Mouse (Mus musculus): ENCODE data around the gene Aven.

The Aven gene

GRCm38 (mm10) chr2:112490483-112491196, 2.1 kb upstream of the Aven start:
- no peak for DNase-seq

- no peak for DNase-seq
Measured at GRCm38 (mm10) chr2:112491629-112492028, 1.1 kb upstream of the Aven start.

- DNase-seq = no peak
Measured at GRCm38 (mm10) chr2:112492431-112492855, 321 bp upstream of the Aven start.

GRCm38 (mm10) chr2:112493539-112494260, 936 bp downstream of the Aven start:
- DNase-seq = no peak

- no peak for DNase-seq
Measured at GRCm38 (mm10) chr2:112497851-112498250, 5.1 kb downstream of the Aven start.

GRCm38 (mm10) chr2:112501209-112501608, 8.4 kb downstream of the Aven start:
- DNase-seq = peak; percentile 43 to 65

GRCm38 (mm10) chr2:112503978-112504377, 11.2 kb downstream of the Aven start:
- no peak for DNase-seq

GRCm38 (mm10) chr2:112506841-112507435, 14.2 kb downstream of the Aven start:
- DNase-seq = no peak

- DNase-seq = no peak
Measured at GRCm38 (mm10) chr2:112507444-112507843, 14.7 kb downstream of the Aven start.

GRCm38 (mm10) chr2:112510140-112510539, 17.4 kb downstream of the Aven start:
- DNase-seq = no peak

GRCm38 (mm10) chr2:112513036-112513435, 20.3 kb downstream of the Aven start:
- DNase-seq = no peak

GRCm38 (mm10) chr2:112516728-112517127, 24.0 kb downstream of the Aven start:
- DNase-seq = no peak

GRCm38 (mm10) chr2:112517218-112517617, 24.5 kb downstream of the Aven start:
- DNase-seq = no peak

GRCm38 (mm10) chr2:112518541-112518940, 25.8 kb downstream of the Aven start:
- DNase-seq = no peak

GRCm38 (mm10) chr2:112520526-112521482, 28.0 kb downstream of the Aven start:
- no peak for DNase-seq

GRCm38 (mm10) chr2:112526933-112527332, 34.2 kb downstream of the Aven start:
- no peak for DNase-seq

GRCm38 (mm10) chr2:112532812-112533496, 40.2 kb downstream of the Aven start:
- no peak for DNase-seq

- peak in 1 of 2 experiments; percentile 9 for DNase-seq
Measured at GRCm38 (mm10) chr2:112534677-112535222, 42.0 kb downstream of the Aven start.

- peak in 1 of 2 experiments; percentile 38 for DNase-seq
Measured at GRCm38 (mm10) chr2:112538783-112539182, 46.0 kb downstream of the Aven start.

GRCm38 (mm10) chr2:112541695-112542285, 49.0 kb downstream of the Aven start:
- no peak for DNase-seq

GRCm38 (mm10) chr2:112556527-112556926, 63.8 kb downstream of the Aven start:
- DNase-seq = no peak

Data from cerebellum, postnatal 25 days (tissue).